13 mouse cellular contexts compared by ENCODE assay signal in the genomic region with DNA sequence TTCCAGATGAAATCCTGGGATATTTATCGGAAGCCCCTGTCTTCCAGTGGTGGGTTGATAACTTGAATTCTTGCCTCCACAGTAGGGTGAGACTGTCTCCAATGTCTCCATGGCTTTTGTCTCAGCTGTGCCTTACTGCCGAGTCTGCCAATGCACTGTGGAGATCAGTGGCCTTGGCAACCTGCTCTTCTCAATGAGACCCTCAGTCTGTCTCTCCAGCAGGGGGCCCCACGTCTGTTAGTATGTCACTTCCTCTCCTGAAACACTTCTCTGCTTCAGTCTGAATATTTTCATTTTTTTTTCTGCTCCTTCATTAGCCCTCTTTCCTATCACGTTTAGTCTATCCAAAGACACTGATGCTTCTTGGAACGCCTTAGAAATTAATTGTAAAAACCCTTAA.
DNase-seq lines count a peak whose midpoint lies in the region; ATAC-seq and TF ChIP-seq lines count a peak whose summit lies in the region.
"Had no signal": no experiment of that assay in that cellular context is flagged by ENCODE, and none has a peak within 500 bp of the region (broad histone marks: within the 10 kb centered on the region; RNA-seq: fewer than 3 reads in every experiment).

No protein-coding gene starts in this region.

- H3K27ac ChIP-seq in layer of hippocampus, adult 2 months, result no peak overlapping the region
- H3K27ac ChIP-seq: limb, embryonic 13.5 days; macrophage had no signal

- no peak overlapping the region for H3K4me3 ChIP-seq in layer of hippocampus, adult 2 months
- H3K4me3 ChIP-seq: limb, embryonic 13.5 days had no signal

- TF ChIP-seq POLR2A in brain, embryonic 14.5 days (IDR thresholded peaks at IDR 0.05; ENCODE audit: borderline replicate concordance, extremely low read depth, insufficient read depth, insufficient read length, poor library complexity, severe bottlenecking), result no peak

- DNase-seq in embryo, embryonic 11 days, result peak; percentile 36
- no peak for DNase-seq in embryo, embryonic 9.5 days (ENCODE audit: extremely low spot score)
- no peak for DNase-seq in layer of hippocampus, adult 2 months (ENCODE audit: low spot score in 2 of 2)
- no peak for DNase-seq in layer of hippocampus, postnatal 10 days (ENCODE audit: low spot score in 2 of 2)
- DNase-seq in 416B (ENCODE audit: low read depth), result peak; percentile 22
- peak; percentile 43 for DNase-seq in brain, embryonic 14.5 days (ENCODE audit: low read depth)
- no peak for DNase-seq in right cerebral cortex, postnatal 4 days
- DNase-seq: gastrocnemius, postnatal 25 days; kidney, adult 11 months had no signal

- ATAC-seq in granulocyte monocyte progenitor cell, adult 5-6 weeks (replicated peaks; ENCODE audit: poor library complexity, severe bottlenecking), result no peak; the same call in 1 of the 2 replicates
- ATAC-seq: activated CD4-positive, CD25-positive, alpha-beta regulatory T cell, adult 4 months had no signal

- TF ChIP-seq CTCF in layer of hippocampus, adult 2 months (conservative IDR thresholded peaks at IDR 0.05), result peak; percentile 32
- TF ChIP-seq CTCF in brain, embryonic 14.5 days (IDR thresholded peaks at IDR 0.05; ENCODE audit: borderline replicate concordance, extremely low read depth, insufficient read depth, insufficient read length), result 0 out of 2 replicates have a peak, but pooled peaks have one; percentile 37

Comparison
In these comparisons a context has a peak if more than half of its experiments do, and no peak if none do; other contexts are left out.
1. DNase-seq: peak in embryo, embryonic 11 days (single experiment), 416B (single experiment) and brain, embryonic 14.5 days (single experiment); none in embryo, embryonic 9.5 days (single experiment), layer of hippocampus, adult 2 months (0 of 2), layer of hippocampus, postnatal 10 days (0 of 2) and right cerebral cortex, postnatal 4 days (single experiment).